In genomic region chr2:165815103-165815880, GRCm38 (mm10) we compare ENCODE assay signal across 20 mouse cellular contexts.
A peak's percentile ranks its signal among the peaks of the same experiment; 100 is the strongest.
DNase-seq lines count a peak whose midpoint lies in the region; ATAC-seq lines count a peak whose summit lies in the region.
"Had no signal": no experiment of that assay in that cellular context is flagged by ENCODE, and none has a peak within 500 bp of the region (broad histone marks: within the 10 kb centered on the region; RNA-seq: fewer than 3 reads in every experiment).

No protein-coding gene starts in this region.

- H3K4me2 ChIP-seq in forebrain, embryonic 12.5 days: no peak overlapping the region
- H3K4me2 ChIP-seq in forebrain, embryonic 11.5 days (ENCODE audit: low read depth, low read length, severe bottlenecking): no peak overlapping the region
- no peak overlapping the region for H3K4me2 ChIP-seq in hindbrain, embryonic 12.5 days (replicated peaks)
- no peak overlapping the region for H3K4me2 ChIP-seq in hindbrain, embryonic 11.5 days (replicated peaks; ENCODE audit: low read depth, low read length)
- no peak overlapping the region for H3K4me2 ChIP-seq in neural tube, embryonic 12.5 days (replicated peaks)
- H3K4me2 ChIP-seq: limb, embryonic 15.5 days had no signal

- no peak for DNase-seq in forebrain, embryonic 11.5 days (ENCODE audit: low spot score)
- no peak for DNase-seq in hindbrain, embryonic 11.5 days (ENCODE audit: low spot score)
- DNase-seq in neural tube, embryonic 10.5 days (ENCODE audit: extremely low spot score, low spot score): no peak
- no peak for DNase-seq in thymus, postnatal 10 days (ENCODE audit: low spot score in 2 of 2)
- DNase-seq in lung, postnatal 25 days (ENCODE audit: low spot score): no peak
- DNase-seq: adrenal gland, postnatal 10 days; cerebellum, adult 11-12 months; cerebellum, postnatal 36 days; kidney, adult 18-20 months; kidney, postnatal 10 days; lung, postnatal 10 days; spleen, adult 18-20 months had no signal

- ATAC-seq in forebrain, embryonic 12.5 days (ENCODE audit: low FRiP score): 0 out of 2 replicates have a peak, but pooled peaks have one; percentile 31
- no peak for ATAC-seq in forebrain, embryonic 11.5 days (replicated peaks; ENCODE audit: low FRiP score)
- no peak for ATAC-seq in hindbrain, embryonic 12.5 days (ENCODE audit: low FRiP score)
- no peak for ATAC-seq in hindbrain, embryonic 11.5 days (ENCODE audit: low FRiP score)
- ATAC-seq in neural tube, embryonic 12.5 days (ENCODE audit: low FRiP score, low read depth): 0 out of 2 replicates have a peak, but pooled peaks have one; percentile 10
- ATAC-seq: CD4-positive, CD25-positive, alpha-beta regulatory T cell, adult 4 months had no signal

- peaks cover 7% of the 10 kb centered on the region for H3K4me1 ChIP-seq in forebrain, embryonic 12.5 days
- H3K4me1 ChIP-seq in forebrain, embryonic 11.5 days (replicated peaks; ENCODE audit: control insufficient read depth, insufficient read depth, low read length): no peaks in the 10 kb centered on the region
- H3K4me1 ChIP-seq in hindbrain, embryonic 12.5 days: peaks cover 23% of the 10 kb centered on the region
- no peaks in the 10 kb centered on the region for H3K4me1 ChIP-seq in hindbrain, embryonic 11.5 days (replicated peaks; ENCODE audit: control insufficient read depth, insufficient read depth, low read length)
- peaks cover 9% of the 10 kb centered on the region; the same call in 1 of the 2 replicates for H3K4me1 ChIP-seq in neural tube, embryonic 12.5 days

- no peak overlapping the region for H3K9ac ChIP-seq in forebrain, embryonic 12.5 days
- no peak overlapping the region for H3K9ac ChIP-seq in forebrain, embryonic 11.5 days (ENCODE audit: low read length)
- no peak overlapping the region for H3K9ac ChIP-seq in hindbrain, embryonic 12.5 days
- no peak overlapping the region for H3K9ac ChIP-seq in hindbrain, embryonic 11.5 days (ENCODE audit: low read depth, low read length)
- H3K9ac ChIP-seq in neural tube, embryonic 12.5 days: no peak overlapping the region
- H3K9ac ChIP-seq: limb, embryonic 15.5 days had no signal

- H3K27me3 ChIP-seq in forebrain, embryonic 12.5 days: no peaks in the 10 kb centered on the region
- H3K27me3 ChIP-seq in forebrain, embryonic 11.5 days (ENCODE audit: control insufficient read depth, insufficient read depth, low read length): no peaks in the 10 kb centered on the region
- no peaks in the 10 kb centered on the region for H3K27me3 ChIP-seq in hindbrain, embryonic 12.5 days
- H3K27me3 ChIP-seq in hindbrain, embryonic 11.5 days (ENCODE audit: control insufficient read depth, insufficient read depth, low read length): no peaks in the 10 kb centered on the region
- H3K27me3 ChIP-seq in neural tube, embryonic 12.5 days (replicated peaks): no peaks in the 10 kb centered on the region
- H3K27me3 ChIP-seq: limb, embryonic 15.5 days; megakaryocyte, embryonic 14.5 days had no signal

- H3K4me3 ChIP-seq in forebrain, embryonic 12.5 days (replicated peaks): no peak overlapping the region
- no peak overlapping the region for H3K4me3 ChIP-seq in forebrain, embryonic 11.5 days (ENCODE audit: low read depth, low read length)
- H3K4me3 ChIP-seq in hindbrain, embryonic 12.5 days: no peak overlapping the region
- no peak overlapping the region for H3K4me3 ChIP-seq in hindbrain, embryonic 11.5 days (ENCODE audit: low read depth, low read length)
- H3K4me3 ChIP-seq in neural tube, embryonic 12.5 days: no peak overlapping the region
- H3K4me3 ChIP-seq: embryonic facial prominence, embryonic 10.5 days; erythroblast, embryonic 14.5 days; limb, embryonic 15.5 days; megakaryocyte, embryonic 14.5 days had no signal

- 85% methylated on average over 27 of the region's 28 CpGs for WGBS in forebrain, embryonic 12.5 days
- WGBS in forebrain, embryonic 11.5 days: 89% methylated on average over 27 of the region's 28 CpGs
- WGBS in hindbrain, embryonic 12.5 days: 75% methylated on average over 28 of the region's 28 CpGs
- WGBS in hindbrain, embryonic 11.5 days: 85% methylated on average over 25 of the region's 28 CpGs
- WGBS in neural tube, embryonic 12.5 days: 78% methylated on average over 27 of the region's 28 CpGs

- peaks cover 86% of the 10 kb centered on the region for H3K36me3 ChIP-seq in forebrain, embryonic 12.5 days (replicated peaks)
- no peaks in the 10 kb centered on the region; the same call in 1 of the 2 replicates for H3K36me3 ChIP-seq in forebrain, embryonic 11.5 days (ENCODE audit: control insufficient read depth, insufficient read depth, low read length)
- H3K36me3 ChIP-seq in hindbrain, embryonic 12.5 days: peaks cover 80% of the 10 kb centered on the region
- H3K36me3 ChIP-seq in hindbrain, embryonic 11.5 days (ENCODE audit: control insufficient read depth, insufficient read depth, low read length): 0 out of 2 replicates have a peak, but pooled peaks cover 7% of the 10 kb centered on the region
- peaks cover 91% of the 10 kb centered on the region for H3K36me3 ChIP-seq in neural tube, embryonic 12.5 days

- no peaks in the 10 kb centered on the region for H3K9me3 ChIP-seq in forebrain, embryonic 12.5 days
- no peaks in the 10 kb centered on the region for H3K9me3 ChIP-seq in forebrain, embryonic 11.5 days (ENCODE audit: control insufficient read depth, low read length)
- no peaks in the 10 kb centered on the region for H3K9me3 ChIP-seq in hindbrain, embryonic 12.5 days (replicated peaks)
- H3K9me3 ChIP-seq in hindbrain, embryonic 11.5 days (ENCODE audit: control insufficient read depth, low read length): no peaks in the 10 kb centered on the region
- no peaks in the 10 kb centered on the region for H3K9me3 ChIP-seq in neural tube, embryonic 12.5 days
- H3K9me3 ChIP-seq: embryonic facial prominence, embryonic 10.5 days; limb, embryonic 15.5 days; megakaryocyte, embryonic 14.5 days had no signal

- peak overlapping the region; percentile 59; the same call in 1 of the 2 replicates for H3K27ac ChIP-seq in forebrain, embryonic 12.5 days
- no peak overlapping the region for H3K27ac ChIP-seq in forebrain, embryonic 11.5 days (ENCODE audit: low read depth, low read length)
- peak overlapping the region; percentile 67; the same call in 1 of the 2 replicates for H3K27ac ChIP-seq in hindbrain, embryonic 12.5 days
- H3K27ac ChIP-seq in hindbrain, embryonic 11.5 days (ENCODE audit: low read depth, low read length): no peak overlapping the region
- H3K27ac ChIP-seq in neural tube, embryonic 12.5 days: no peak overlapping the region
- H3K27ac ChIP-seq: limb, embryonic 15.5 days had no signal

Comparison
In these comparisons a context has a peak if more than half of its experiments do, and no peak if none do; other contexts are left out.
1. ATAC-seq: peak in forebrain, embryonic 12.5 days (single experiment) and neural tube, embryonic 12.5 days (single experiment); none in forebrain, embryonic 11.5 days (single experiment), hindbrain, embryonic 12.5 days (single experiment) and hindbrain, embryonic 11.5 days (single experiment).
2. H3K27ac ChIP-seq: peak in forebrain, embryonic 12.5 days (single experiment) and hindbrain, embryonic 12.5 days (single experiment); none in forebrain, embryonic 11.5 days (single experiment), hindbrain, embryonic 11.5 days (single experiment) and neural tube, embryonic 12.5 days (single experiment).